Mouse (Mus musculus) liver (tissue): Measurements from ENCODE around the gene Cd109.

Experiments
- DNase-seq: peaks from one replicate; pipeline ENCODE4 v3.0.0-alpha.2; 2020; ENCODE audit warnings: mixed read lengths

The Cd109 gene

DNA sequence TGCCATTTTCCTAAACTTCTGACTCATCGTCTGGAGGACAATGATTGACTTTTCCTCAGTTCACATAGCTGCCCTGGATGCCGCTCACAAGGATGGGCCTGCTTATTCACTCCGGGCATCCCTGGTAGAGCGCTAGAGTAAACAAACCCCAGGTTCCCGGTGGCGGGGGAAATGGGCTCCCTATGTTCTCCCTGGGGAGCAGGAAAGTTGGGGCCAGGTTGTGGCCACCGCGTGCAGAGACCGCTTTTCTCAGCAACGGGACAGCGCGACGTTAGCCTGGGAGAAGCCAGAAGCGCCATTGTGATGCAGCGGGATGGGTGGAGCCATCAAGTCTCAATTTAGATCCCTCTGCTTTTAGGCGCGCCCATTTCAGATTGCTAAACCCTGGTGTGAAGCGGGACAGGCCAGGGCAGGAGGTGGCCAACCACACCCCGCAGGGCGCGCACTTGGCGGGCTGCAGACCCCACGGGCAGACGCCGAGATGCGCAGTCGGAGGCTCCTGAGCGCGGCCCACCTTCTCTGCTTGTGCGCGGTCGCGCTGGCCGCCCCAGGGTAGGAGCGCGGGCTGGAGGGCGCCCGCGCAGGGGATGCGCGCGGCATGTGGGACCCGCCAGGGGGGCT, at the start of gene Cd109:
TSS of gene Cd109 (plus strand) at position 146 of the 621 bp plus-strand sequence.
- no peak for DNase-seq

DNA sequence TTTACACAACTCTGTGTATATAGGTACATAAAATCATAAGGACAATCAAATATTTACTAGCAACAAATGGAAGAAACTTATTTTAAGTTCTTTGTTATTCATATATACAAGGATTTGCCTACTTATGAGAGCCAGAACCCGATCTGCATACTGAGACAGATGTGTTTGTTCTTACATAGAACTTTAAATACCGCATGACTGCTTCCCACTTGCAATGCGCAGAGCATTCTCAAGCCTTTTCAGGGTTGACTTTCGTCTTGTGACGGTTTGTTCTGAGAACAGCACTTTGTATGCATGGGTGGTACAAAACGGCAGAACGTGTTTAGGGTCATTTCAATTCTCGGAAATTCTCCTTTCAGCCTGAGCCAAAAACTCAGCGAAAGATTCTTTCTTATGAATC, 45.4 kb upstream of the Cd109 start:
- no peak for DNase-seq

DNA sequence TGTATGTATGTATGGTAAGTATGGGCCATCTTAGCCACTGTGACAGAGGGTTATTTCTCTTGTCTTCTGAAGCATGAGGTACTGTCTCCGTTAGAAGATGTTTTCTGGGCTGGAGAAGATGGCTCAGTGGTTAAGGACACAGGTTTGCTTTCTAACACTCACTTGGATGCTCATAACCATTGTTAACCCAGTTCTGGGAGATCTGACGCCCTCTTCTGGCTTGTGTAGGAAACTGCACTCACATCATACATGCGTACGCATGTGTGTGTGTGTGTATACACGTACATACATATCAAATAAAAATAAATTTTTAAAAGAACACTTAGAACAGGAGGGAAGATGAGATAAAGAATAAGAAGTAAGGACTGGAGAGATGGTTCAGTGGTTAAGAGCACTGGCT, 38.9 kb upstream of the Cd109 start:
- DNase-seq = no peak

- DNase-seq = no peak
Observed at GRCm38 (mm10) chr9:78578824-78579223, 36.5 kb upstream of the Cd109 start.

DNA sequence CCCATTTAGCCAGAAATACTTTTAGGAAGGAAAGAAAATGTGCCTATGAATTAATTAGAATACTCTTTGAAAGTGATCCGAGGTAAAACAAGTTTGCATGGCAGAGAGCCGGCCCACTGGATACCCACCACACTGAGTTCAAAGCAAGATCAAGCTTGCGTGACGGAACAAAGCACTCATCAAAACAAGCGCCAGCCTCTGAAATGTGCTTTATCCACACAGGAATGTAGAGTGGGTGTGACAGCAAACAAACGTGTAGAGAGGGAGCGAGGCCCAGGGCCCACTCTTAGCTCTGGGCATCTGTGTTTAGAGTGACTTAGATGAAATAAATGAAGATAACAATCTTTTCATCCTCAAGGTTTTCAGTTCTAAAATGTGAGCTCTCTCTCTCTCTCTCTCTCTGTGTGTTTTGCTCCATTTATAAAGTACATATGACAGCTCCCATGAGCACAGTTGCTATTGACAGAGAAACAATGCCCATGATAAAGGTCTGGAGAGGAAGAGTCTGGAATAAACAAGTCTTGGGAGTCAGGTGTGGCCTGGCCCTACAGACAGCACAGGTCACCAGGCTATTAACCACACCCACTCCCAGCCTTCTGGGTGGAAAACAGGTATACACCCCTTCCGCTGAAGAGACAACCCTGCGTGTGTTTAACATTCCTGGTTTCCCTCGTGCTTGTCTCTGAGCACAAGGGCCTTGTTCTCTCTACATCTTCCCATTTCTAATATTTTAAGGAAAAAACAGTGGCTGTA, 35.5 kb upstream of the Cd109 start:
- no peak for DNase-seq

DNA sequence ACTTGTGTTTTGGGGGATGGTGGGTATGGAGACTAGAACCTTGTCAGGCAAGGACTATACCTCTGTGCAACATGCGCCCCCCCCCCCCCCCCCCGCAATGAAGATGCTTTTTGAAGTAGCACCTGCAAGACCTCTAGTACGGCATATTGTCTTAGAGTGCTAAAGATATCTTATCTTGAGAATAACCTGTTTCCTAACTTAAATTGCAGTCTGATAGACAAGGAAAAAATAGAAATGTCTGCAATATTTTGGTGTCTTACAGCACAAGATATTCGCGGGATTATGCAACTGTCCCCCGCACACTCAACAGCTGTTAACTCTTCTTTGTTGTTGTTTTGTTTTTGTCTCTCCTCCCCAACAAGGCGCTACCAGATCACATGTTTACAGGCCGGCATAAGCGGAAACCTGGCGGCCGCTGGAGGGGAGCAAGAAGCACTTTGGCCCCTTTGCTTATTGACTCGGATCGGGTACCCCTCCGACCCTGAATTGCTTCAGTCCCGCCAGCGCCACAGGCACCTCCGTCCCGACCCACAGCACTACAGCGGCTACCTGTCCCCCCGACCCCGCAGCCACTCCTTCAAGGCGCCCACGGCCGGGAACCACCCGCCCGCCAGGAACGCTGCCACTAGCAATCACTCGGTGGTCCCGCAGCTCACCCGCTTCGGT, 28.0 kb upstream of the Cd109 start:
- peak; percentile 52 for DNase-seq

GRCm38 (mm10) chr9:78587914-78588313, 27.4 kb upstream of the Cd109 start, which contains the start of gene Slc17a5:
TSS of gene Slc17a5 (minus strand) at chr9:78588041.
- peak; percentile 98 for DNase-seq

- peak; percentile 28 for DNase-seq
Observed at GRCm38 (mm10) chr9:78588411-78589033, 26.8 kb upstream of the Cd109 start.

DNA sequence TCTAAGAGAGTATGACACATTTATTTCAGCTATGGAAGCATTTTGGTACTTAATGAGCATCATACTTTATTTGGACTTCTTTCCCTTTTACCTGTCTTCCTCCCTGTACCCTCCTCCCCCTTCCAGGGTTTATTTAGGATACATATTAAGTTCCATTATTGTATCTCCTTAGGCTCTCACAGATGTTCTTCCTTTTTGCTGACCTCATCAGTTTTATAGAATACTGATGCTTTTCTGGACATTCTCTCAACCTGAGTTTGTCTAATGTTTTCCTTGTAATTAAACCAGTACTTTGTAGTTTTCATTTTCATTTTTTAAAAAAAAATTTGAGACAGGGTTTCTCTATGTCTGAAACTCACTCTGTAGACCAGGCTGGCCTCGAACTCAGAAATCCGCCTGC, 24.9 kb upstream of the Cd109 start:
- DNase-seq = no peak

DNA sequence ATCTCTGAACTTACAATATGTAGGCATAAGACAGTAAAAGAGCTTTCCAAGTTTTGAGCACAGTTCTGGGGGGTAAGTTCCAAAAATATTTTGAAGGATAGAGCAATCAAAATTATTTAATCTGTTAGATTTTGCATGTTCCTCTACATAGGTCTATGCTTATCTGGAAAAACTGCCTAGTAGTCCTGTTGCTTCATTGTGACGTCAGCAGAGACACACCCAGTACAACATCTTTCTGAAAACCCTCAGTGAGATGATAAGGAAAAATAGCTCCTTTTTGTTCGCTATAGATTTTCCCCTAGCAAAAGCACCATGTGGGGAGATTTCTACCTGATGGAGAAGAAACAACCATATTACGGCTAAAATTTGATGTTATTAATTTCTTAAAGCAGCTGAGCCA, 20.1 kb upstream of the Cd109 start:
- no peak for DNase-seq

DNA sequence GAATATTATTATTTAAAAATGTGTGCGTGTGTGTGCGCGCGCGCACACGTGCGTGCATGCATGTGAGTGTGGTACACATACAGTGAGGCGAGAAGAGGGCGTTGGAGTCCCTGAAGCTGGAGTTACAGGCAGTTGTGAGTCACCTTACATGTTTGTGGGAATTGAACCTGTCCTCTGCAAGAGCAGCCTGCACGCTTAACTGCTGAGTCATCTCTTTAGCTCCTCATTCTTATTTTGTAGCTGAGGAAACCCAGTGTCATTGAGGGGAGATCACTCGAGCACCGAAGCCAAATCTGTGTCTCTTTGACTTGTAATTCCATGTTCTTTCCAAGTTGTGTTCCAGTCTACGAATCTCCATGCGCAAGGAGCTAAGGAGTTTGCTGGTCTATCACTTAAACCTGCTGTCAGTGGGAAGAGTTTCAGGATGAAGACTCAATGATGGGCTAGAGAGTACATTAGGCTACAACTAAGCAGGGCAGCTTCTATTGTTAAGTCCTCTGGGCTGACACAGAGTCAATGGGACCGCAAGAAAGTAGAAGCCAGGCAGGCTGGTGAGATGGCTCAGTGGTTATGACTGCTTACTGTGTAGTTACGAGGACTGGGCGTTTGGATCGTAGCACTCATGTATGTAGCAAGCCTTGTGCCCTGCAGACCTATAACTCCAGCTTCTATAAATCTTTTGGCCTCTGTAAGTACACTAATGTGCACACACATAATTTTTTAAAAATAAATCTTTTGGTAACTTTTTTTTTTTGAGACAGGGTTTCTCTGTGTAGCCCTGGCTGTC, 19.4 kb upstream of the Cd109 start:
- DNase-seq = no peak

DNA sequence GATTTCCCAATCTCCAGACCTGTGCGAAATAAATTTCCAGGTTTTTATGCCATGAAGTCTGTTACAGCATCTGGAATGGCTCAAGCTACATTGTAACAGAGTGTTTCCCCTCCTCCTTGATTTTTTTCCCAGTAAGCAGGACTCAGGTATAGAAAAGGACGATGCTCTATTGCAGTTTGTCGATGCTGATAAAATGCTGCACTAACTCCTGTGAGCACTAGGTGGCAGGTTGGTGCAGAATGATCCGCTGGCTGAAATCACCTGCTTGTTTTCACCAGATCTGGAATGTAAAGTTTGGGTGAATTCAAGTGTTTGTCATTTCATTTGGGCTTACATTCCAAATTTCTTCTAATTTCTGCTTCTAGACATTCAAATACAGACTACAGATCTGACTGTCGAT, 18.5 kb upstream of the Cd109 start:
- peak; percentile 26 for DNase-seq

DNA sequence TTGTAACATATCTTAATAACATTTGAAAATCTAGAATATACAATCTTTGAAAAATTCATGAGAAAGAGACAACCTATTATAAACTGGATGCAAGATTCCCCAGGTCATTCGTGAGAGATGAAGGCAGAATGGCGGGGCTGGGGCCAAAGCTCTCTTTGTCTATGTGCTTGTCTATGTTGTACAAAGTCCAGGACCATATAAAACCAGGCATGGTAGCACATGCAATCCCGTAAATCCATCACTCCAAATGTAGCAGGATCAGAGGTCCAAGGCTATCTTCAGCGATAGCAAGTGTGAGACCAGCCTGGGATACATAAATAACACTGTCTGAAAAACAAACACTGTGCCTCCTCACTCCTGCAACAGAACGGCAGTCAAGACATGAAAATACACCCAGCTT, 15.4 kb upstream of the Cd109 start:
- DNase-seq = no peak

- DNase-seq = no peak
Observed at GRCm38 (mm10) chr9:78601046-78601730, 14.2 kb upstream of the Cd109 start.

DNA sequence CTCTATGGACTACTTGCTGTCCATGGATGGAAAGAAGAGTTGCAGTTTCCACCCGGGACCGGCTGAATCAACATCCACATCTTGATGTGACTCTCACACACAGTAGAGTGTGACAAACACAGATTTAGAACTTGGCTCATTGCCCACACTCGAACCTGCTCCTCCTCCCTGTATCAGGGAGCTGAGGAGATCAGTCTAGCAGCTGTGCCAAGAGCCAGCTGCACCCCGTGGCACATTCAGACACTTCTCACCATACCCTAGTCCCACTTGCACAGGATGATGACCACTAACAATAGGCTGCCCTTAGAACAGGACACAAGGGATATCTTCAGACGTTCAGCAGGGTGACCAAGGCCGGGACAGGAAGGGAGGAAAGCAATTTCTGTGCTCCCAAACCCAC, 1.1 kb upstream of the Cd109 start:
- no peak for DNase-seq

DNA sequence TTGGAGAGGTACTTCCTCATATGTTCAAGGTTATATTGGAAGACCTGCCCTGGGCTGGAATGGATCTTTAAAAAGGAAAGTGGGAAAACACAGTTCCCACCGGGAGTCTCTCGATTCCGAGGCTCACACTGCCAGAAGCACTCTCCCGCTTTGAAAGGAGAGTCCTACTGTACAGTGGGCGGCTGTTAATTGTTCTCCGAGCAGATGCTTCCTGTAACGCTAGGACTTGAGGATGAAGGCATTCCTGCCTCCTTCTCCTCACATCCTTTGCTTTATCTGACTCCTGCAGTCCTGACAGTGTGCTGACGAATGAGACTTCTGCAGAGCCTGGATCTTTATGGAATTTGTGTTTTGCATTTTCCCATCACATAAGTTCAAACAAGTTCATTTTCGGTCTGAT, 3.9 kb downstream of the Cd109 start:
- no peak for DNase-seq

DNA sequence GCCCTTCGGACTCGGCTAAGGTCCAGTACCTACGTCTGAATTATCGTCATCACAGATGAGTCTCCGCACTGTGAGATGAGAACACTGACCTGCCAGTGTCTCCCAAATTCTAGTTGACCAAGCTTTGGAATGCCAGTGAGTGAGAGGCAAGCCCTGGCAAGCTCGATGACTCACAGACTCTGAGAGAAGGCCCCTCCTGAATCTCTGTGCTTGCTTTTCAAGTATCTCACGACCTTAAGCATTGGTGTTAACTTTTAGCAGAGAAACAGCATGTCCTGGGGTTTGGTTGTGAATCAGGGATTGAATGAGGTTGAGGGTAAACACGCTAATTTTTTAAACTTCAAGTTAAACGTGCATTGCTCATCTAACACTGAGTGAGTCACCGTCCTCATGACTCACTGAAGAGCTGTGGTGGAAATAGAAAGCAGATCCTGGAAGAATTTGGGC, 8.0 kb downstream of the Cd109 start:
- DNase-seq = no peak

- no peak for DNase-seq
Observed at GRCm38 (mm10) chr9:78629991-78630390, 14.6 kb downstream of the Cd109 start.

DNA sequence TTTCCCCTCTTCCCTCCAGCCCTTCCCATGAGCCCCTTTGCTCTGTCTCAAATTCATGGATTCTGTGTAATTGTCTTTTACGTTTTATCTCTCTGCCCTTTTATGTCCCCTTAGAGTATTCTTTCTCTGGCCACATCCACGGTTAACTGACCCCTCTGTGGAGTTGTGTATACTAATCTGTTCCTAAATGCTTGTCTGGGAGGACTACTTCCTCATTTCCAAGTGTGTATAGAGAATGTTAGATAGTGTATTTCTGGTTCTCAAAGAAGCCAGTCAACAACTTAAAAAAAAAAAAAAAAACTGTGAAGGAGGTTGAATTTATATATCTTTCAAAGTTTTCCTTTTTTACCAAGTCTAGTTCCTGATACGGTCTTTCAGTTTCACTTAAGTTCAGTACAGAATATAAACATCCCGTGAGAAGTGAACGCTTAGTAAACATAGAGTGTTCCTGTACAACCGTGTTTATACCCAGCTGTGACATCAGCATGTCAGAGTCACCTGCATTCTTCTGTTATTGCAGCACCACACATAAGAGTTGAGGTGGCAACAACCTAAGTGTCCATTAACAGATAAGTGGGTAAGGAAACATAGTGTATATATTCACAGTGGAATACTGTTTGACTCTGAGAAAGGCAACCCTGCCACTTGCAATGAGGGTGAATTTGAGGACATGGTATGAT, 16.5 kb downstream of the Cd109 start:
- no peak for DNase-seq

DNA sequence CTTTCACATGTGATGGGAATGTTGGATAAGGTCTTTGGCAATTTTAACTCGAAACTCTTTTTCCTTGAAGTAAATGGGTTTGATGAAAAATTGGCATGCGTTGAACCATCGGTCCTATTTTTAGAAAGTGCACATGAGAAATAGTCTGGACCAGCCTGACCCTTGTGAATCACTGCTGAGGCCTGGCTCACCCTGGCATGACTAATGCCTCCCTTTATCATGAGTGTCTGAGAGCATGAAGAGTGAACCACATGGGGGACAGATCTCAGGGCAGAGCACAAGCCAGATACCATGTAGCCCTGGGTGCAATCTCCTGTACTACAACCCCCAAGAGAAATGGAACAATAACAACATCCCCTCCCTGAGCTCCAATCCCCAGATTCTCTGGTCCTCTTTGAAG, 18.6 kb downstream of the Cd109 start:
- DNase-seq = no peak

GRCm38 (mm10) chr9:78641386-78641785, 26.0 kb downstream of the Cd109 start:
- no peak for DNase-seq
